Mouse (Mus musculus): Measurements from ENCODE around the gene Nf2.

The Nf2 gene

DNA sequence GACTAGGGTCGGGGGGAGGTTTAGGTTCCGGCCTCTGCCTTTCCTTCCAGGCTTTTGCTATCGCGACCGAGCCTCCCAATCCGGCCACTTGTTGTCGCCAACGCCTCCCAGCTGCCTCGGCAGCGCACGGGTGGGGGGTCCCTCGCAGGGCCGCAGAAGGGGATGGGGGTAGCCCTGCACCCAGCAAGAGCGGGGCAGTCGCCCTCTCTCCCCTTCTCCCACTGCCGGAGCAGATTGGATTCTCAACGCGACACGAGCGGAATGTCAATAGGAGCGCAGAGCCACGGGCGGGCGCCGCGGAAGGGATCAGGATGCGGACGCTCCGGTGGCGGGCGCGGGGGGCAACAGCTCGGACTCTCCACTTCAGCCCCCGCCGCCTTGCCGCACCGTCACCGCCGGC is 103.4 kb downstream of the Nf2 start:
- no peak for DNase-seq (ENCODE audit: low read depth)

DNA sequence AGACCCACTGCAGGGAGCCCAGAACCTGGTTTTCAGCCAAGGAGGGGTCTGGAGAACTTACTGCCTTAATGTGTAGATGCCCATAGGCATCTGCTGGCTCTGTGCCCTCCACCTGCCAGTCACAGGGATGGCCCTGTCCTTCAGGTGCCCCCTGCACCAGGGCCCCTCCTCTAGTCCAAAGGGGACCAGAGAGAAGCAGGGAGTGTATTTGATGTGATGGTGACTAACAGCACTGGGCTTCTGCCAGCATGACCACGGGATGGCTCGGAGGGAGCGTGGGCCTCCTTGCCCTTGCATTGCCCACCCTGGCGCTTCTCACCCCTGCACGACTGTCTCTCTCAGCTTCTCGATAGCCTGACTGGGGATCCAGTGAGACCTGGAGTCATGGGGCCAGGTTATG is 104.6 kb downstream of the Nf2 start:
- DNase-seq (ENCODE audit: low read depth), result no peak

DNA sequence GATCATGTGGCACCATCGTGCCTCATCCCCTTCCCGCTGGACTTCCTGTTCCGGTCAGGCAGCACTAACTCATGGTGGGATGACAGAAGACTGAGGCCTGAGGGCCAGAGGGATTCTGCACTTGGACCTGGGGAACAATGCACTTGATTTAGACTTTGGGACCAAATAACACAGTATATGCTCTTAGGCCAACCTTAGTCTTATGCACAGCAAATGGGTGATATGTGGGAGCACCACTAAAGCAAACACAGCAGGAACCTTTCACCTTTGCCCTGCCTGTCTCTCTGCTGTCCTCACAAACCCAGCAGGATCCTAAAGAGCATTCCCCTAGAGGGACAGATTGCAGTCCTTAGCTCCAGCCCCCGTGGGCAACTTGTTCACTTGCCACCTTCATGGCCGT is 108.6 kb downstream of the Nf2 start:
- DNase-seq (ENCODE audit: low read depth), result no peak

DNA sequence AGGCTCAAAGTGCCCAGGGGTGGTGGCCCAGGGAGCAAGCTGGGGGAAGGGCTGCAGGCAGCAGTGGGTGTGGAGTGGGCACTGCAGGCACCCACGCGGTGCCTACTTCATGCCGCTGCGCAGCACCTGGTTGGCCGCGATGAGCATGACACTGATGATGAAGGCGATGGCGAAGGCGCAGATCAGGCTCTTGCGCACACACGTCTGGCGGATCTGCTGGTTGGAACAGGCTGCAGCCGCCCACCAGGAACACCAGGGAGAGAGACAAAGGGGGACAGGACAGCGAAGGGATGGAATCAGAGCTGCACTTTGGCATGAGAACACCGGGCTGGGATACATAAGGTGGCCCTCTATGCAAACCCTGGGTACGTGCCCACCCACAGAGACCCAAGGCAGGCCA is 110.6 kb downstream of the Nf2 start:
- DNase-seq (ENCODE audit: low read depth), result no peak

DNA sequence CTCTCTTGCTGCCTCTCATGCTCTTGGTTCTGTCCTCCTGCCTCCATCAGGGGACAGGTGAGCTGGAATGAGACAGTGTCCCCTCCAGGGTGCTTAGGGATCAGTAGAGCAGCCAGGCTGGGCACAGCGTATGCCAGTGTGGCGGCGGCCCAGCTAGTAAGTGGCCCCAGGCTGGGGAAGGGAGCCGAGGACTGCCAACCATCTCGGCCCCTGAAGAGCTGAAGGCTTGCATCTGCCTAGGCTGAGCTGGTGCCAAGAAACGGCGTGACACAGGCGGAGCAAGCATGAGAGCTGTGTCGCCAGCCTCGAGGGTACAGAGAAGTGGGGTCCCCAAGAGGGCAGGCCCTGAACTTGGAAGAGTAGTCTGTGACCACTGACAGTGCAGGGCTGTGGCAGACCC is 111.7 kb downstream of the Nf2 start:
- no peak for DNase-seq (ENCODE audit: low read depth)

DNA sequence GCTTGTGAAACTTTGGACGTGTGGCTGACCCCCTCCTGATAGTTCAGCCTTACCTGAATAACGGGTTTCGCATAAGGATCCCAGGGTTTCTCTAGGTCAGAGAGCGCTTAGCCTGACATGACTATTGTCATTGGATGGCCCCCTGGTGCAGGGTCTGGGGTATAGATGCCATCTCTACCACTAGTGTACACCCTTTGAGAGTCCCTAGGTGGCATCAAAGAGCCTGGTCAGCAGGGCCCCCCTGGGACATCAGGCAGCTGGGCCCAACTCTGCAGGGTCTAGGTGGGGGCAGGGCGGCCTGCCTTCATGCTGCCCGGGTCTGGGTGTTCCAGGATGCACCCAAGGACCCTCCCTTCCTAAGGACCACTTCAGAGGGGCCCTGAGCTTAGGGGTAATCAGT is 113.0 kb downstream of the Nf2 start:
- no peak for DNase-seq (ENCODE audit: low read depth)

DNA sequence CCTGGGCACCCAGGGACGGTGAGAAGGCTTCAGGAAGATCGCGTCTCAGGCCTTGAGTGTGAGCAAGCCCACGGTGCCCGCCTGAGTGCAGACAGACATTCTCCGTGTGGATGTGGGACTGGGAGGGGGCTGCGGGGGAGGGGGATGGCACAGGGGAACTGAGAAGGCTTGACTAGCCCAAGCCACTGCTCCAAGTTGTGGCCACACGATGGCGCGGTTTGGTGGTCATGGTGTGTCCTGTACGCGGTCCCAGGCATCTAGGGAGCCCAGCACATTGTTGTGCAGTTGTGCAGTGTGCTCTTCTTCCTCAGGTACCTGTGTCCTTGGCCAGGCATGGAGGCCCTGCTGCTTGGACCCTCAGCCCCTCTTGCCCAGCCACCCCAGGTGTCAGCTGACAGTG is 115.2 kb downstream of the Nf2 start:
- DNase-seq (ENCODE audit: low read depth), result no peak

DNA sequence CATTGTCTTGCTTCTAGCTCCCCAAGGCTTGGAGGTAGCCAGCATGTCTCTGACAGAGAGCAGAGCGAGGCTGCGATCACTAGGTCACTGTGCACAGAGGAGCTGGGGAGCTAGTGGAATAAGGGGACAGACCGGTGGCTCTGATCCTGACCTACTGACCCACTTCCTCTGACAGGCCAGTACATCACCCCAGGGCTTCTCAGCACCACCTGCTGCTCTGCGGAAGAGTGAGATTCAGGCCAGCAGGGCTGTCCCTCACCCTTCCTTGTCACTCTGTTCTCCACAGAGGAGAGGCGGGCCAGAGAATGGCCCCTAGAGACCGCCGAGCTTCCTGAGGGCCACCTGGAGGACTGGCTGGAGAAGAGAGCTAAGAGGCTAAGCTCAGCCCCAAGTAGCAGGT is 117.6 kb downstream of the Nf2 start:
- DNase-seq (ENCODE audit: low read depth), result no peak

DNA sequence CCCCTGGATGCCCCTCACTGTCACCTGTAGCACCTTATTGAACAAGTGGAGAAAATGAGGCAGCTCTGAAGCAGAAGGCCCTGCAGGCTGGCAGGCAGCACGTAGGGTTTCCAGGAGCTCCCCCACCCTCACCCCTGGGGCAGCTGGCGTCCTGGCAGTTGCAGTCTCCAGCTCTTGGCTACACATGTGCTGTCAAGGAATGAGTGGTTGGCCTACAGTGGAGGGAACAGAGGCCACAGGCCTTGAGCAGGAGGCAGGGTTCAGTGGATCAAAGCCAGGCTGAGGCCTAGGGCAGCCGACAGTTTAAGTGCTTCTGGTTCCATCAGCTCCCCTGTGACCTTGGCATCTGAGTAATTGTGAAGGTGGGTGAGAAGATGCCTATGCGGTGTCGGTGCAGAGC is 118.4 kb downstream of the Nf2 start:
- DNase-seq (ENCODE audit: low read depth), result no peak

DNA sequence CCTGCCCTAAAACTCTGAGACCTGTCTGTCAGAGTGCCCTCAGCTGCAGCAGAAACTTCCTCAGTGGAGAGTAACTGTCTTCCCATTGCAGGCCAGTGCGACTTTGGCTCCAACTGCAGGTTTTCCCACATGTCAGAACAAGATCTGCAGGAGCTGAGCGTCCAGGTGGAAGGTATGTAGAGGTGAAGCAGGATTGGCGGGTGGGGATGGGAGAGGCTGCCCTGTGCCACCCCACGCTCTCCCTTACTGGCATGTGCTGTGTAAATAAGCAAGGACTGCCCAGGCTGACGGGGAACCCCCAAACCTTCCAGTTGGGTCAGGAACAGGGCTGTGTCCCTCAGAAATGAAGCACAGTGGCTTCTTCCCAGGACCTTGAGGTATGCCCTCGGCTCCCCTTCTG is 119.2 kb downstream of the Nf2 start:
- DNase-seq (ENCODE audit: low read depth), result no peak

DNA sequence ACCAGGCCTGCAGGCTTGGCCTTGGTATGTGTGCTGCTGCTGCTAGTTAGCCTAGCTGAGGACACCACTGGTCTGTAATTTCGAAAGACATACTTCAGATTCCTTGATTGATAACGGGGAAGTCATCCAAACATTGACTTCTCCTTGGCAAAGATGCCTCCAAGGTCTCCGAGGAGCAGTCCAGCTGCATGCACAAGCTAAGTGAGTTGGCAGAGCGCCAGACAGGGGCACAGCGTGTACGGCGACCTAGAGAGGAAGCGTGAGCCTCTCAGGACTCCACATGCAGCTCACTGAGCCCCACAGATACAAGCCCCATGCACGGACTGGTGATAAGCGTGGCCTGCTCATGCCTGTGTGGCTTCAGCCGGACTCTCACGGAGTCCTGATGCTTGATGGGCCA is 119.7 kb downstream of the Nf2 start:
- DNase-seq (ENCODE audit: low read depth), result no peak

DNA sequence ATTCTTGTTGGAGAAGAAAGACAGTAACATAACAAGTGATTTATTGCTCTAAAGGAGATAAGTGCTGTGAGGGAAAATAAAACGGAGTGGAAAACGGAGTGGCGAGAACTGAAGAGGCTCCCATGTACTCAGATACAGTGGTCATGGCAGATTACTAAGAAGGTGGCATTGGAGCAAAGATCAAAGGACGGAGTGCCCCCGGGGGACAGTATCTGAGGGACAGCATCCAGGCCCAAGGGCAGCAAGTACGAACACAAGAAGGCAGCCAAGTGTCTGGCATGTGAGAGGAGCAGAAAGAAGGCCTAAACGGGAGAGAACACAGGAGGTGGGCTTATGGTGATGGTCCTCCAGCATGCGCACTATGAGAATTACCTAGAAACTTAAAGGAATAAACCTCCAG is 127.6 kb downstream of the Nf2 start:
- DNase-seq (ENCODE audit: low read depth), result no peak

DNA sequence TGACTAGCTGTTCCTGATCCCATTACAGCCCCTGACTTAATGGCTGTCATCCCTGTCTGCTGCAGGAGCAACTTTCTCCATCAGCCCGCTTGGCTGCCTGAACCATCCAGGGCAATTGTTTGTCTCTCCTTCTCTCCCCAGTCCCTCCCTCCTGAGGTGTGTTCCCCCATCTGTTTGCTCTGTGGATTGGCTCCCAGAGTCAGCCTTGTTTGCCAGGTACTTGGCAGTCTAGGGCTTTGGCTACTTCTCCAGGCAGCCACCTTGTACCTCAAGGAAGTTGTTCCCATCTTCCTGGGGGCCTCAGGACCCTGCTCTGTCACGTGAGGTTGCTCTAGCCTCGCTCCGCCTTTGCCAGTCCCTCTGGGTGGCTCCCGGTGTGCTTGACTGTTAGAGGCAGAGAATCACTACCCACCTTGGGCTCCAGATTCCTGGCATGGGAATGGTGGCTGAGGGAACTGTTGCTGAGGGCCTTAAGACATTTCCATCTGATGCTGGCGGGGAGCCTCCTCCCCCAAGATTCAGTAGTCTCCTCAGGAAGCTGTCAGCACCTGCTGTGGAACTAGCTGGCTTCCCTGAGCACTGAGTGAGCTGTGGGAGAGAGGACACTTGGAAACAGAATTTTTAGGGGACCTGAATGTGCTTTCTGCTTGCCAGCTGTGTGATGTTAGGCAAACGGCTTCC is 128.3 kb downstream of the Nf2 start:
- no peak for DNase-seq (ENCODE audit: low read depth)

DNA sequence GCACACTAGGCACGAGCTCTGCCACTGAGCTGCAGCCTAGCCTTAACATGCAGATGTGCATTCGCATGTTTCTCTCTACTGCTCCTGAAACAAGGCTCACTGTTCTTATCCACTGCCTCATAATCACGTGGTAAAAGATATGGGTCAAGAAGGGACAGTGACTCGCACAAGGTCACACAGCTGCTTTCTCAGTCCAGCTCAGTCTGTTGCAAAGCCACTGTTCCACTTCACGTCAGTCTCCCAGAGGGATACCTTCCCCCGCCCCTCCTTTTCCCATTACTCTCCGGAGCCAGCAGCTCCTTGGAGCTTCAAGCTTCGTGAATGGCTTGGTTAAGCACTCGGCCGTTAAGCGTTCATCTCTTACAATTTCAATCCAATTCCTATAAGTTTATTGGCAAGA is 128.9 kb downstream of the Nf2 start:
- no peak for DNase-seq (ENCODE audit: low read depth)

DNA sequence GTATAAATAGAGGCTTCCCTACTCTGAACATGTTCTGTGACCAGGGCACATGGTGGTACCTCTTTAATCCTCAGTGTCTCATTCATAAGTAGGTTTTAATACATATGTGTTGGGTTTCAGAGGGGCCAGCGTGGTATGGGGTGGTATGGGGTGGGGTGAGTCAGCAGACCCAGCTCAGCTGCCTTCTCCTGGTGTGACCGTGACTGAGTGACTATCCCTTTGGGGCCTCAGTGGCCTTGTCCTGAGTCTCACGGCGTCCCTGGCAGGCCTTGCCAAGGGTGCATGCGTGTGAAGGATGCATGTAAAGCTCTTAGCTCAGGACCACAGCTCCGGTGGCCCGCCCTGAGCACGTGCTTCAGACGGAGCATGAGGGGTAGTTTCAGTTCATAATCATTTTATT is 129.4 kb downstream of the Nf2 start:
- no peak for DNase-seq (ENCODE audit: low read depth)

DNA sequence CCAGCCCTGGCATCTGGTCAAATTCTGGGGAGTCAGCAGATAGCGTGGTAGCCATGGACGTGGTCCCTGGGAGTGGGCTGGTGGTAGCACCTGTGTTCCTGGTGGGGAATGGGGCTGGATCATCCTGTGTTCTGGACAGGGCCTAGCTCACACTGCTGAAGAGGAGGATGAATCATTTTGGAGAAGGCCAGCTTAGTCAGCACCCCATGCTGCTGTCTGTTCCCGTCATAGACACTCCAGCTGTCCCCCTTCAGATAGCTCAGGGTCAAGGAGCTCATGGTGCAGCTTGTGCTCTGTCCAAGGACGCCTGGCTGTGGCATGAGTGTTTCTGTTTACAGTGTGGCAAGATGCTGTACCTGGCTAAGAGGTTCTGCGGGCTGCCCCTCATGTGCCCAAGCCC is 130.8 kb downstream of the Nf2 start:
- DNase-seq (ENCODE audit: low read depth), result no peak

DNA sequence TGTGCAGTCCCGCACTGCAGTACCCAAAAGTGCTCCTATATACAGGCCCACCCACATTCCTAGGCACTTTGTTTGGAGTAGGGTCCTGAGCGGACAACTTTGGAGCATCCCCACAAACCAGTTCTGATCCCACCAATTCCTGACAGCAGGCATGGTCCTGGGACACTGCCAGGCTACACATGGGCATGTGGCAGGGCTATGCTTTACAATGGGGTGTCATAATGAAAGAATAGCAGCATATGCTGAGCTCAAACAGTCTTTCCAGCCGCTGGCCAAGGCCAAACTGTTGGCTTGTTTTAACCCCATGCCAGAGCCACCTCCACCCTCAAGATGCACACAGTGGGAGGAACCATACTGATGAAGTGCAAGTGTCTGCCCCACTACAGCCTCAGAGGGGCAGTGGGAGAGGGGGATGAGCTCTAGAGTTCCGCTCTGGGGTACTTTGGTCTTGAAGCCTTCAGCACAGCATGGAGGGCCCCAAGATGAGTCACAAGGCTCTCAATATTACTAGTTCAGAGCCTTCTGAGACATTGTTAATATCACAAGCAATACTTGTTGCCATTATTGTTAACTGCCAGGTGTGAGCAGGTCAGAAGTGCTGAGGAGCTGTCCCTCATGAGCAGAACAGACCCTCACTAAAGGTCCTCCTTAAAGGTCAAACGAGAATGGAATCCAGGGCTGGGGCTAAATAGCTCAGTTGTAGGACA is 132.7 kb downstream of the Nf2 start:
- DNase-seq (ENCODE audit: low read depth), result no peak
